Mouse (Mus musculus) kidney, adult 18-20 months (tissue): Measurements from ENCODE around the gene Crmp1.

ENCODE experiments used
- DNase-seq: peaks from one replicate; pipeline ENCODE4 v3.0.0; 2021

Crmp1 gene

DNA sequence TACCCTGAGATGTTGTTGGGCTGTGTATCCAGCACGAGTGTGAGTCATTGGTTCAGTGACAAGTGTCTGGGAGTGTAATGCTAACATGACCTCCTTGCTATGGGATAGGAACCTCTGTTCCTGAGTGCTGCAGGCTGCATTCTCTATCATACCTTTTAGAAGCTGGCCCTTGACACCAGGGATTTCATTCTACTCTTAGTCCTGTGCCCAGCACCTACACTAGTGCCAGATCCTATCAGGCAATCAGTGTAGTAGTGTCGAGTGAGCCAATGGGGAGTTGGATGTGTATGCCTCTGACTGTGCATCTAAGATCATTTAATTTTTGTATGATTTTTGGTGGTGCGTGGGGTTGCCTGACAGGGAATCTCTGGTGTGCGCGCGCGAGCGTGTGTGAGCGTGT lies 516 bp upstream of the Crmp1 start:
- no peak for DNase-seq

DNA sequence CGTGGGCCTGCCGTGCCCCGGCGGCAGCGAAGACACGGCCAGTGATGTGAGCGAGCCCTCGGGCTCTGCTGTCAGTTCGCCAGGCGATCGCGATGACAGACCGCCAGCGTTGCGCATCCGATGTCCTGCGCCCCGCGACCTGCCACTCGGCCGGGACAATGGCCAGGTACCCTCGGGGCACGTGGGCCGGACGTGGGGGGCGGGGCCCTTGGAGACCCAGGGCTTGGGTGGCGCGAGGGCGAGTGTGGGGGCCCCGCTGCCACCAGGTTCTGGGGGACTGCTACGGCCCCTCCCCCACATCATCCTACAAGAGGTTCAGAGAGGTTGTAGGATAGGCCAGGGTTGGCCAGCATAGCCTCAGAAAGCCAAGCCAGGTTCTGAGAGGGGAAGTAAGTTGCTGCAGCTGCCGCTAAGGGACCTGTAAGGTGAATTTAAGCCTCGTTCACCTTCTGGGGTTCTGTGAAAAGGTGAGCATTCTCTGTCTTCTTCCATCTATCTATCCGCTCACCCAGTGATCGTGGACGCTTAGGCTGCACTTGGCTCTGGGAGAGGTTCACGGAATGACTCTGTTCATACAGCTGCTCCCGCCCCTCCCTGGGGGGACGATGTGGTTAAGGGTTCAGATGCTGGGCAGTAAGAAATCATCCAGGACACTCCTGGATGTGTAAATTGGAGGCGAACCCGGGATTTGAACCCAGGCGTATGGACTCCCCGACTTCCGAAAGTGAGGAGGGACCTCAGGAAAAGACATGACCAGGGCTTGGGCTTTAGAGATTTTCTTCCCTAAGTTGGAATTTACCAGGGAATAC lies 824 bp downstream of the Crmp1 start:
- no peak for DNase-seq

DNA sequence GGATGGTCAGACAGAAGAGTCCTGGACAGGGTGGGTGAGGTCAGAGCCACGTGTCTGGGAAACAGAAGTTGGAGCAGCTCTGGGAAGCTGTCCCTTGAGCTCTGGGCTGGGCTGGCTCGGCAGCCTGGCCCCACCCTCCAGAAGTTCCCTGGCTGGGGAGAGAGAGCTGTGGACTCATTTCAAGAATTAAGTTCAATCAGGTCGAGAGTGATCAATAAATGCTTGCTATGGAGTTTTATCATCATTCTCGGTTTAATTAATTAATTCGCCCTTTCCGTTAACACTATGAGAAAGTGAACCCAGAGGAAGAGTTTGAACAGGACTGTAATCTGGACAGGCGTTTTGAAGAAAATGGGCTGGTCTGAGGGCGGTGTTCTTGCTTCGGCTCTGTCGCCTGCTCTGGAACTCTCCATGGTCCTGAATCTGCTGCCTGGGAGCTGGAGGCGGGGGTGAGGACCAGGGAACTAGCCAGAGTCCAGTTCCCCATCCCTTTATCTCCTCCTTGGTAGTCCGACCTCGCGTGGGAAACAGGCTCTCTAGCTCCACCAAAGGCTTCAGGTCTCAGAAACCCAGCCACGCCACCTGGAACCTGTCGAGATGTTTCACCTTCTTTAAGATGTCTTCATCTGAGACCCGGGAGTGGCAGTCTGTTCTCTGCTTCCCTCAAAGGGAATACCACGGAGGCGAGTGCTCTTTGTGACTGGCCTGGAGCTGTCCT lies 1.6 kb downstream of the Crmp1 start:
- peak; percentile 53 for DNase-seq

DNA sequence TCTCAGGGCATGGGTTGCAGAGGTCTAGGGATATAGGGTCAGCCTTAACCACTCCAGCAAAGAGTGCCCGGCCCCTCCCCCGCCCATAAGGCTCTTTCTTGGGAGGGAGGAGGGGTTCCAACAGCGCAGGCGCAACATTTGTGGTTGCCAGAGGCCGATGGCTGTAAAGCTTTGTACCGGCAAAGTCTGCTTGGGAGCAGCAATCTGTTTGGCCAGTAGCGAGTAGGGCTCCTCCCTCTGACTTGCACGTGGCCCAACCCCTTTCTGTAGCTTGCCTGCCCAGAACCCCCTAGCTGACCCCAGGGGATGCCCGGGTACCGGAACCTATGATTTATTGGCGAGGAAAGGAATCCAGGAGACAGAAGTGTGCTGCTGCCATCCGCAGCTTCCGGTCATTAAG lies 2.4 kb downstream of the Crmp1 start:
- DNase-seq: no peak

DNA sequence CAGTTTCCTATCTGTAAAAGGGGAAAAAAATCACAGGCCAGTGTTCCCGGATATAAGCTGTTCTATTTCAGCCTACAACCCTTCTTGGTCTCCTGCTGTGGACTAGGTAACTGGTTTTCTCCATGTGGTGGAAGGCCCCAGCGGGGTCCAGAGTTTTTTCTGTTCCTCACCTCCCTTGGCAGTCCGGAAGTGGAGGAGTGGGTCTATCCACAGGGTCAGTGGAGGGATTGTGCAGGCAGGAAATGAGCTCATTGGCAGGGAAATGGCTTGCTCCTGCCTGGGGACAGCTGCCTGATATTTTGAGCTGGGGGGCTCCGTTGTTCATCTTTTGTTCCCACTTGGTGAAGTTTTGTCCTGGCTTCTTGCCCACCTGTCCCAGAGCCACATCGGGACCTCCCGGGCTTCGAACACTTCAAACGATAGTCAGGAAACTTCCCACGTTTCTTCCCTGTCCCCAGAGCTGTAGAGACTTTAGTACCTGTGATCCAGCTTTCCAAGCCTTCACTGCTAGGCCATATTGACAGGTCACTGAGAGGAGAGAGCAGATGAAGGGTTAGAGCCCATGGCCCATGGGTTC lies 3.0 kb downstream of the Crmp1 start:
- DNase-seq: no peak

DNA sequence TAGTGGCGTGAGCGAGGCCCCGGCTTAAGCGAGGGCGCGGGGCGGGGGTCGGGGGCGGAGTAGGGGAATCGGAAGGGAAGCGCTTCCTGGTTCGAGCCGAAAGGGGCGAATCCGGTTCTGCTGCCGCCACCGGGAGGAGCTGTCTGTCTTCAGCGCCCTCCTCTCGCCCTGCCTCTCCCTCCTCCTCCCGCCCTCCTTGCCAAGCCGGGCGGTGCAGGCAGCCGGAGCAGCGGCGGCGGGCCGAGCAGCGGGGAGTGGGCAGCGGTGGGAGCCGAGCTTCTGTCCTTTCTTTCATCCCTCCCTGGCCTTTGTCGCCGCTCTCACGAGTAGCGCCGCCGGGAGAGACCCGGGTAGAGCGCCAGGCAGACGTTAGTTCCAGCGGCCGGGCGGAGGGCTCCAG lies 3.9 kb downstream of the Crmp1 start:
- no peak for DNase-seq

DNA sequence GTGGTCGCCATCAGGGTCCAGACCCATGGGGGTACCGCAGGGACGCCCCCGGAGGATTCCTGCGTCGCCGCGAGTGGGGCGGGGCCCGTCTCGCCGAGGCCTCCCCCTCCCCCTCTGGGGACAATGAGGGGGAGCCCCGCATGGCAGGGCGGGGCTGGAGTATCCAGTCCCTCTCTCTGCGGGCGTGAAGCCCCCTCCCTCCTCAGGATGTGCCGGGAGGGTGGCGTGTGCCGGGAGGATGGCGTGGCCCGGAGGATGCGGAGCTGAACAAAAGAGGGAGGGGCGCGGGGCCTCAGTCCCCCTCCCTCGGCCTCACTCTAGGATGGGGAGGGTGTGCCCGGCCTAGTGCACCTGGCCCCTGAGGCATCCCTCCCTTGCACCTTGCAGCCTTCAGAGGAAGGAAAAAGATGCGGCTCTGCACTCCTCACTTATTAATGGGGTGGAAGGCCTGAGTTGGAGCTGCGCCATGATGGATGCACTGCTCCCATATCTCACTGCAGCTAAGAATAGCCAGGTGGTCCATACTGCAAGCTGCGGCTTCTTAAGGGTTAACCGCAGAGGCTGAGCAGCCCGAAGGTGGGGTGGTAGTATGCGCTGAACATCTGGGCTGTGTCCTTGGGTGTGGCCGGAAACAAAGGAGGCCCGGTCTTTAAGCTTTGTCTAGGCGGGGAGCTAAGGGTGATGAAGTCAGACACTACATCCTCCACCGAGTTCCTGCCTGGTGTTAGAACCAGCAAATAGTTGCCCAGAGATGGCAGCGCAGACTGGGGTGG lies 4.6 kb downstream of the Crmp1 start:
- DNase-seq: no peak

DNA sequence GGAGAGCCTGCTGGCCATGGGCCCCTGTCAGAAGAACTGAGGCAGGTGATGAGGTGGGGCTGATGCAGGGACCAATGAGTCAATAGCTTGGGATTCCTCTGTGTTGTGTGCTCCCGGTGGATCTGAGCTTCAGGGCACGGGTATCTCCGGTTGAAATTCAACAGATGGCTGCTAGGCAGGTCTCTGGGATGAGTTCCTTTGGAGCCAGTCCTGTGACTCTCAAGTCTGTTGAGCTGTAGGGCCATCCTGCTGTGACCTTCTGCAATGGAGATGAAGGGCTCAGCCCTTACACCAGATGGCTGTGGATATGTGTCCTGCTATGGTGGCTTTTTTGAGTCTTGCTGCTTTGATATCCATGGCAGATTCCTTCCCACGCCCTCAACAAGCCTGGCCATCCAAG lies 5.7 kb downstream of the Crmp1 start:
- no peak for DNase-seq

DNA sequence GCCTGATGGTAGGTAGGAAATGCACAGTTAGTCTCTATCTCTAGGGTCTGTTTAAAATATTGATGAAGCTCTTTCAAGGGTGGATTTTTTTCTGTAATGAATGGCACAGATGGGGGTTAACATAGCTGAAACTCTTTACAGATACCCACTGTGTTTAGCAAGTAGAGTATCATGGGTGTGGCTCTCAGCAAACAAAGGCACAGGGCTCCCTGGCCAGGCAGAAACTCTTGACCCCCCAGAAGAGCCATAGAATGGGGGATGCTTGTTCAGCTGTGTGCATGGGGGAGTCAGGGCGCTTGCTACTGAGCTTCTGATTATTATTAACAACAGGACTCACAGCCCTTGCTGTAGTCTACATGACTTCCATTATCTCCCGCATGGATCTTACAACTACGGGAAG lies 7.1 kb downstream of the Crmp1 start:
- no peak for DNase-seq

DNA sequence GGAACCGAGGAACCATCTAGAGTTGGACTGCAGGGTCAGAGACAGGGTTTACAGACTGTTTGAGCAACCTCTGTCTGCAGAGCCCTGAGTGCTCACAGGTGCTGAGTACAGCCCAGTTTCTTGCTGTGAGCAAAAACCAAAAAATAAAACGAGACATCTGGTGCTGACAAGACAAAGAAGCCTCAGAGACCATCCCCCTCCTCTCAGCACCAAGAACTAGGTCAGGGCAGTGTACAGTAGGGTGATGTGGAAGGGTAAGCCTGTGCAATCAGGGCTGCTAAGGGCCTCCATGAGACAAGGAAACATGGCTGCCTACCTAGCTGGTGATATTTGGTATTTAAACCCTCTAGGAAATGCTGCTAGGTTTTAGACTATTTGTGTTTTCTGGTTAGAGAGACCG lies 9.9 kb downstream of the Crmp1 start:
- no peak for DNase-seq

DNA sequence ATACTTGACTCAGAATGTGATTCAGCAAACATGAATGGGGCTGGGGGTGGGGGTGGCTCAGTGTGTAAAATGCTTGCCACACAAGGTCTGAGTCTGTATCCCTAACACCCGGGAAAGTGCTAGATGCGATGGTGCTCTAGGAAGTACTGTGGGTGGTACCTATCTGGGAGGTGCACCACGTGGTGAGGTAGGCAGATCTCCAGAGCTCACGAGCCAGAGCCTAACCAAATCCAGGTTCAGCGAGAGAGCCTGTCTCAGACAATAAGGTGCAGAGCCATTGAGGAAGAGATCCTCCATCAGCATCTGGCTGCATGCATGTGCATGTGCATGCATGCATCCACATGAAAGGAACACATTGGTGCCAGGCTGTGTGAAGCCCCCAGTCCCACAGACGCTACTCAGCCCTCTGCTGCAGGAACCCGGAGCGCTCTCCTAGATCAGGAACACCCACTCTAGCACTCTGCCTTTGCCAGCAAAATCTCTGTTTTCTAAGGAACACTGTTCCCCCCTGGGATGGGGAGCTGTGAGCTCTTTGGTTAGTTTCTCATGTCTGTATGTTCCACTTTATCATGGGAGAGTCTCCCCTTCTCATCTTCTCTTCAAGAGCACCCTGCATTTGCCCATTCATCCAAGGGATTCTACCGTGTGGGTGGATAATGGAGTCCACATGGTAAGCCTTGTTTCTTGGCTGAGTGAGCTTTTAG lies 10.5 kb downstream of the Crmp1 start:
- no peak for DNase-seq

DNA sequence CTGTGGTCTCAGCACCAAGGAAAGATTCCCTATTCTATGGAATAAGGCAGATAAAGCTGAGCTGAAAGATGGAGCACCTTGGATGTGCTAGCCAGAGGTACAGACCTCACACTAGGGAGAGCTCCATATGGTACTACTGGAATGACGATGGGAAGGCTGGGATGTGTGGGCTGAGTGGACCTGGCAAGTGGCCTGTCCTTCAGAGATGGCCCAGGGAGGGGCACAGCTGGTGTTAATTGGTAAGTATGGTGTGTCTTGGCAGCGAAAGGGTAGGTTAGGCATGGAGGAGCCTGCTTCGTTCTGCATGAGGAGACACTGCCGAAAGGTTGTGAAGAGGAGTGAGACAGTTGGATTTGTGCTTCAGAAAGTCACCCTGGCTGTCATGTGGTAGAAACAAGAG lies 12.8 kb downstream of the Crmp1 start:
- no peak for DNase-seq

DNA sequence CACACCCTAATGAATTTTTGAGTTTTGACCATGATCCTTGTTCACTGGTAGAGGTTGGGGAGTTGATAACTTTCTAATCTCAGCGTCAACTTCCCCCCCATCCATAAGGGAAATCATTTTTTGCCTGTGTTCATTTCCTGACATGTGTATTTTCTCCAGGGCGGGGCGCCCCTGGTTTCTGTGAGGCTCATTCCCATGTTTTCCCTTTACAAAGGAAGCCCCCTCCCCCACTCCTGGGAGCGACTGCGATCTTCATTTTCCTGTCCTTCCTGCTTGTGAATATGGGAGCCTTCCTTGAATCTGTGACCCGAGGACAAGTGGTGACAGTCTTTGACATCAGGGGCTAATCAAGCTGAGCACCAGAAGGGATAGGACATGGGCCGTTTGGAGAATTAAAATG lies 15.1 kb downstream of the Crmp1 start:
- no peak for DNase-seq

DNA sequence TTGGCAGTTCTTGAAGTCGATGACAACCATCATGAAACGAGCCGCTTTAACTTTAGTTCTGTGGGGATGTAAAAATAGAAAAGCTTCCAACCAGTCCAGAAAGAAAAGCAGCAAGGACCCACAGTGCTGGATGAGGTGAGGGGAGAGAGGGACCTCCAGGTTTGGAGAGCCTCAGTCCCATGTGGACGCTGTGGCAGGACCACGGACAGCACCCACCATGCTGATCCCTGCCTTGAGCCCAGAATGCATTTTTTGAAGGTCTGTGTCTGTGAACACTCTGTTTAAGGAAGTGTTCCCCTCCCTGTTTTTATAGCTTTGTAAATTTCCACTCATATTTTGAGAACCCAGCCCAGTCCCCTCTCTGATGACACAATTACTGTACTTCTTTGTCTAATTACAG lies 15.5 kb downstream of the Crmp1 start:
- no peak for DNase-seq

DNA sequence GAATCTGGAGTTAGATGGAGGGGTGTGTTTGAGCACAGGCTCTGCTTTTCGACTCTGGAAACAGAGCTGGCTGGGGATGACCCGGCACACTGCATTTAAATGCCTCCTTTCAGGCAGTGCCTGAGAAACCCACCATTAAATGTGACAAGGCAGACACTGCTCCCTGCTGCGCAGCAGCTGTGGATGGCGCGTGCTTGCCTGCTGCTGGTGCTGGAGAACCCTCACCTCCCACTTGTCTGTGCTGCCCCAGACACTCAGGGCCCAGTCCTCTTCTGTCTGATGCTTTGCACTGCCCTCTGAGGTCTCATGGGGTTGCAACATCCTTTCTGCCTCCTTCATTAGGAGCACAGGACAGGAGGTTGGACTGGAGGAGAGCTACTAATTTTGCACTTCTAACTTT lies 20.0 kb downstream of the Crmp1 start:
- DNase-seq: no peak

DNA sequence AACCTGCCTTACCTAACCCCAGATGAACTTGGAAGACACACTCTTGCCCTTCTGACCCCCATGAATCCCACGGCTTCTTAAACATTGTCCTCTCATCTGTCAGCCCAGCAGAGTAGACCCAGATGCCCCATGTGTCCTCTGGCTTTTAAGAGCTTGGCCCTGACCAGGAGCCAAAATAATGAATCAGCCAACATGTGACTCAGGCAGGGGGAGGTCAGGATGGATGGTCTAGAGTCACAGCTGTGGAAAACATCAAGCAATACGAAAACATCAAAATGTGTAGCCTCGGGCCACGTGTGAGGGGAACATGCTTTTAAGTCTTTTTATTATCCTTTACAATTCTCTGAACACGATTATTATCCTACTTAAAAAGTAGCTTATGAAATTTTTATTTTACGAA lies 22.1 kb downstream of the Crmp1 start:
- DNase-seq: no peak

DNA sequence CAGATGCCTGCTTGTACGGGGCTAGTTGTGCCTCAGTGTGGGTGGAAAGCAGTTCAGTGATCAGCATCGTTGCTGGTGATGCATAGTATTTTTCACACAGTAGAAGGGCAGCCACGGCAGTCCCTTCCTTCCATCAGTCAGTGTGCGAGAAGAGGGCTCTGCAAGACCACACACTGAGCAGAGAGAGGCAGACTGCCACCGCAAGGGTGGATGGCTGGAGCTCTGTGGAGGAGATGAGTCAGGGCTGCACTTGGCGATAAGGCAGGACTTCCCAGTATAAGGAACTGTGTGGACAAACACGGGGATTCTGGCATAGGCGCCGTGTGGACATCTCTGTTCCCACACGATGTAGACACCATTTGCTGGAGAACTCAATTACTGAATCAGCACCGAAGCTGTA lies 39.3 kb downstream of the Crmp1 start:
- DNase-seq: no peak

DNA sequence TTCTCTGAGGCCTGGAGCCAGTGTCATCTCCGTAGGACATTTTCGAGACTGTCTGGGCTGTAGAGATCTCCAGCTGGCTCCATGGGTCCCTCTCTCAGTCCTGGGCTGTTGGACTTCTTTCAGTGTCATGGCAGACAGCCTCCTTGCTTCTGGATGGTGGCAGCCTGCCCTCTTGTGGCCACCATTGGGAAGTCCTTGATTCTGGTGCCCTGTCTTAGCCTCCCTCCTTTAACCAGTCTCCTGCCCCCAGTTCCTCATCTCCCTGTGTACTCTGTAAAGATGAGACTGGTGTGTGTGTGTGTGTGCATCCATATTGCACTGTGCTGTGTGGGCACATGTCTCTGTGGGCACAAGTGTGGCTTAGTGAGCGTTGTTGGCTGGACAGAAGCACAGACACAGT lies 46.6 kb downstream of the Crmp1 start:
- DNase-seq: peak; percentile 48

DNA sequence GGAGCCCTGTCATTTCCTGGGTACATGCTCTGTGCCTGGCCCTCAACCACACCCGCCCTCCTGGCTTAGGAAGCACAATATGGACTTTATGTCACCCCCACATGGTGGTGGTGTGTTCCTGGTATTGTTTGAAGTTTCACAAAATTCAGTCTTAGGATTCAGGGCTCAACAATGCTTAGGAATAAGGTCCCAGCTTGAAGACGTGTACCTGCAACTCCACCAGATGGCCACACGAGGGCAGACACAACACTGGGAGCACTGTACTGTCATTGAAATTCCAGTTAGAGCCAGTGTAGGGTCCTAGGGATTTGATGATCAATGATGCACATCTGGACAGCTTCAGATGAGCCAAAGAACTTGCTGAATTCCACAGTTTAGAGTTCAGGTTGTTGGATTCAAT lies 47.5 kb downstream of the Crmp1 start:
- DNase-seq: peak; percentile 43

DNA sequence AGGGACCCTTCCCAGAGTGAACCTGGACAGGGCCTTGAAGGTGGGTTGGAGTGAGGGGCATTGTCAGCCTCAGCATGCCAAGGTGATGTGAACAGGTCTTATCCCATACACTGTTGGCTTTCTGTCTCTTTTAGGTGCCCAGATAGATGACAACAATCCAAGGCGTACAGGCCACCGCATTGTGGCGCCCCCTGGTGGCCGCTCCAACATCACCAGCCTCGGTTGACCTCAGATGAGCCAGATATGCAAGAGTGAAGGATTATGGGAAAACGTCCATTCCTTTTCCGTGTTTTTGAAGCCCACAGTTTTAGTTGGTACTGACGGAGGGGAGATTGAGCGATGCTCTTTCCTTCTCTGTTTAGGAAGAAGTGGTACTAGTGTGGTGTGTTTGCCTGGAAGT lies 49.2 kb downstream of the Crmp1 start:
- no peak for DNase-seq

DNA sequence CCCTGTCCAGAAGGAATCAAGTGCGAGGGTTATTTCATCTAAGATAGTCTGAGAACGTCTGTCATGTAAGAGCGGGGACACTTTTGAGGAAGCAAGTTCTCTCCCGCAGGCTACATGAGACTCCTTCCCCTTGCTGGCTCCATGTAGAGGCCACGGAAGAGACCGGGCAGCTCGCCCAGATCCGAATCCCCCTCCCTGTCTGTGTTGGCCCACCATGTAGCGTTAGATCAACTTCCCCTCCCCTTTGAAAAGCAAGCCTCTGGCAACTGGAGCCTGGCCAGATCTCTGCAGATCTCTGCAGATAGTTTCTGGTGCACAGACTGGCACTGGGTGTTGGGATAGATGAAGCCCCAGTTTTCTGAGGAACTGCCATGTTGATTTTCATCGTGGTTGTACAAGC lies 55.0 kb downstream of the Crmp1 start:
- no peak for DNase-seq

DNA sequence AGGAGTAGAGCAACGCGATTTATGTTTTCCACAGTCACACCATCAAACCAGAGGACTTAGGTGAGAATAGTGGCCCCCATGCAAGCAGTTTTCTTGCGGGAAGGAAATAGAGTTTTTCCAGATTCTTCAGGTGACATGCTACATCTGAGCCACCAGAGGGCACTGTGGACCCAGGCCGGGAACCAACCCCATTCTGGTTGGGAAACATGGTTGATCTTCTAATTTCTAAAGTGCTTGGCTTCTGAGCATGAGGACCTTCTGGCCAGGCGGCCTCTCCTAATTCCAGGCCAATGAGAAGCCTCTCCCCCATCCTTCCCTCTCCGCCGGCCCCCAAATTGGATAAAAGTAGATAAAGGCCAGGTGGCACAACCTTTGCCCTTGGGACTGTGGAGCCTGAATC lies 56.6 kb downstream of the Crmp1 start:
- DNase-seq: peak; percentile 31

DNA sequence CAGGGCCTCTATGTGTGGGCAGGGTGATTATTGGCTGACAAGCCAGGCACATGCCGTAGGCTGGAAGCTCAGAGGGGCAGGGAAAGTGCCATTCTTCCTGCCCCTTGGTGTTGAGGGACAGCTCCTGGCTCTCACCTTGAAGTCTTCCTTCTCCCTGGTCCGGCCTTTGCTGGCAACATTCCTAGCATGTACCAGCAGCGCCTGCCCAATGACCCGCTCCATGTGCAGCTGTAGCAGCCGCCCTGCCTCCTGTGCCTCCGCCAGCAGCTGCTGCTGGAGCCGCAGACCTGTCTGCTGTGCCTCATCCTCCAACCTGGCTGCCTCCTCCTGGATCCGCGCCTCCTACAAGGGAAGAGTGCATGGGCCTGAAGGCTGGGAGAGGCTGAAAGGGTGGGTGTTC lies 68.3 kb downstream of the Crmp1 start:
- DNase-seq: peak; percentile 48
